Mouse (Mus musculus) hindbrain, postnatal 0 days (tissue): ENCODE results near the gene Slc5a1. TPM values are rescaled to one million over a fixed set of nuclear protein-coding genes. Genes with fewer than 3 reads are reported as not detected.

Experiments used
- ATAC-seq: fragments of 200-750 bp; cut with Nextera tagmentation; 2 replicates; pipeline ENCODE4 v1.8.0; 2017; ENCODE audit warnings: mild to moderate bottlenecking, moderate TSS enrichment, moderate library complexity
- DNase-seq: peaks from one replicate; pipeline ENCODE4 v3.0.0-alpha.2; 2015; ENCODE audit warnings: low spot score
- H3K27ac ChIP-seq: fragments of 300-500 bp; sonication (generic); 2 replicates; pipeline ENCODE4 v1.5.1; 2014; ENCODE audit warnings: mild to moderate bottlenecking
- H3K27me3 ChIP-seq: fragments of 300-500 bp; sonication (generic); 2 replicates; pipeline ENCODE4 v1.6.1; 2014; ENCODE audit warnings: low read length, mixed read lengths; ENCODE audit not compliant: insufficient read depth
- H3K36me3 ChIP-seq: fragments of 300-500 bp; sonication (generic); 2 replicates; pipeline ENCODE4 v1.6.1; 2014; ENCODE audit warnings: low read length, mixed read lengths; ENCODE audit not compliant: insufficient read depth
- H3K4me1 ChIP-seq: fragments of 300-500 bp; sonication (generic); 2 replicates; pipeline ENCODE4 v1.6.1; 2014; ENCODE audit warnings: antibody characterized with exemption, low read length, mixed read lengths; ENCODE audit not compliant: insufficient read depth
- H3K4me2 ChIP-seq: fragments of 300-500 bp; sonication (generic); 2 replicates; pipeline ENCODE4 v1.6.1; 2014; ENCODE audit warnings: low read depth, mild to moderate bottlenecking, low read length, moderate library complexity, mixed read lengths
- H3K4me3 ChIP-seq: fragments of 300-500 bp; sonication (generic); 2 replicates; pipeline ENCODE4 v1.5.1; 2014; ENCODE audit warnings: low read length
- H3K9ac ChIP-seq: fragments of 300-500 bp; sonication (generic); replicated peaks from 2 replicates; pipeline ENCODE4 v1.6.1; 2014; ENCODE audit warnings: mild to moderate bottlenecking, low read length, moderate library complexity, mixed read lengths
- H3K9me3 ChIP-seq: fragments of 300-500 bp; sonication (generic); 2 replicates; pipeline ENCODE4 v1.6.1; 2016; ENCODE audit warnings: low read length, mixed read lengths
- CTCF ChIP-seq: IDR thresholded peaks from 2 replicates; pipeline ENCODE4 v1.5.1; 2016; ENCODE audit warnings: antibody characterized with exemption, control low read depth, low read depth
- WGBS: fragments of 180-500 bp; shearing (Covaris S2); extraction: QIAGEN DNeasy Blood & Tissue Kit; methylation state at CpG from one replicate; pipeline ENCODE4 v1.1.7; 2014; 5-methylcytosine and 5-hydroxymethylcytosine counted together
- polyA plus RNA-seq: library from polyadenylated mRNA; unstranded; fragments of >200 nt; fragmentation: Nextera tagmentation; extraction: Ambion mirVana; gene quantifications from 2 replicates; pipeline ENCODE4 v1.2.1, GENCODE M21; 2015
- total RNA-seq: library from RNA; depleted of rRNA; stranded (reverse); fragments of >200 nt; gene quantifications from 2 replicates; pipeline ENCODE4 v1.2.3, GENCODE M21; 2014

Gene Slc5a1
- total and polyA plus RNA-seq, 2 experiments from 2014 or later, result 0.61 to 1.2 TPM

GRCm38 (mm10) chr5:33147691-33148090 is 43.7 kb downstream of the Slc5a1 start:
- TF ChIP-seq CTCF, result no peak
- H3K27ac ChIP-seq, result no peak overlapping the region
- no peaks in the 10 kb centered on the region for H3K4me1 ChIP-seq
- H3K9ac ChIP-seq, result no peak overlapping the region
- H3K27me3 ChIP-seq, result no peaks in the 10 kb centered on the region
- no peaks in the 10 kb centered on the region for H3K36me3 ChIP-seq
- H3K9me3 ChIP-seq, result no peaks in the 10 kb centered on the region
- ATAC-seq (0 out of 2 replicates have a peak, but pooled peaks have one; percentile 21), DNase-seq (peak; percentile 15)
- H3K4me2 ChIP-seq, result no peak overlapping the region
- H3K4me3 ChIP-seq, result no peak overlapping the region
- 46% methylated on average over 6 of the region's 6 CpGs for WGBS

GRCm38 (mm10) chr5:33193567-33193966 is 89.5 kb downstream of the Slc5a1 start:
- H3K4me2 ChIP-seq, result no peak overlapping the region
- no peak for TF ChIP-seq CTCF
- no peaks in the 10 kb centered on the region for H3K9me3 ChIP-seq
- H3K27me3 ChIP-seq, result no peaks in the 10 kb centered on the region
- no peak overlapping the region for H3K4me3 ChIP-seq
- H3K4me1 ChIP-seq, result no peaks in the 10 kb centered on the region
- no peak overlapping the region for H3K27ac ChIP-seq
- WGBS, result 58% methylated on average over 7 of the region's 7 CpGs
- ATAC-seq (no peak), DNase-seq (no peak)
- no peaks in the 10 kb centered on the region for H3K36me3 ChIP-seq
- no peak overlapping the region for H3K9ac ChIP-seq

- Histone ChIP-seq H3K36me3 (no peaks in the 10 kb centered on the region), H3K4me1 (no peaks in the 10 kb centered on the region), H3K9ac (no peak overlapping the region), H3K4me2 (no peak overlapping the region), H3K9me3 (no peaks in the 10 kb centered on the region), H3K27ac (no peak overlapping the region), H3K4me3 (no peak overlapping the region), H3K27me3 (no peaks in the 10 kb centered on the region)
- no peak for TF ChIP-seq CTCF
- DNase-seq, result no peak
- no peak for ATAC-seq
- 64% methylated on average over 9 of the region's 9 CpGs for WGBS
Measured at GRCm38 (mm10) chr5:33195246-33195852, 91.3 kb downstream of the Slc5a1 start.

DNA sequence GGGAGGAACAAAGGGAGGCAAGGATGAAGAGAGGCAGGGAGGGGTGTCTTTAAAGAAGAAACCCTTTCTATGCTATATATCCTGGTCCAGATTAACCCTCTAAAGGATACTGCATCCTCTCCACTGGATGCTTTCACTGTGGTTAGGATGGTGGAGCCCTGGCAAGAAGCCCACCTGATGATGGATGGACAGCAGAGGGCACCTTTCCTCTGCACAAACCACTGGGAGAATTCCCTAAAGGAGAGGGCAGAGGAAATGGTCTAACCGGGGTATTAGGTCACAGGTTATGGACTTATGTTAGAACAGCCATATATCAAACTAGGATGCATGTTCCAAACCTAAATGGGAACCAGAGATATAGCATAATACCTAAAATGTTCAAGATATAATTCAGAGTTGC is 96.1 kb downstream of the Slc5a1 start:
- Histone ChIP-seq H3K4me3 (no peak overlapping the region), H3K36me3 (no peaks in the 10 kb centered on the region), H3K9me3 (no peaks in the 10 kb centered on the region), H3K27me3 (no peaks in the 10 kb centered on the region), H3K4me2 (no peak overlapping the region), H3K9ac (no peak overlapping the region), H3K4me1 (no peaks in the 10 kb centered on the region), H3K27ac (no peak overlapping the region)
- WGBS, result 44% methylated on average over 1 of the region's 1 CpGs
- ATAC-seq (no peak), DNase-seq (no peak)
- TF ChIP-seq CTCF, result no peak

DNA sequence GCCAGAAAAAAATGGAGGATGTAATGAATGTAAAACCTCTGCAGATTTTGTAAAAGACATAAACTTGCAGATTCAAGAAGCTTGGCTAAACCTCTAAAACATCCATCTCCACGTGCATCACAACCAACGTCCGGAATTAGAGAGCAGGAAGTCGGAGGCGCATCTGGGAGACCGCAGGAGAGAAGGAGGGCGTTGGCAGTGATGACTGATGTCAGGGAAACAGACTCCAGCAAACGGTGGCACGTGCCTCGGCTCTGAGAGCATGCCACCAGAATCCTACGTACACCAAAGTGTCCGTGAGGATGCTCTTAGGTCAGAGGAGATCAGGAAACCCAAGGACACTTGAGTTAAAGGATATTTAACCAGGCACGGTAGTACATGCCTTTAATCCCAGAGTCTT is 97.7 kb downstream of the Slc5a1 start:
- no peaks in the 10 kb centered on the region for H3K27me3 ChIP-seq
- ATAC-seq, result no peak
- H3K27ac ChIP-seq, result no peak overlapping the region
- 55% methylated on average over 13 of the region's 13 CpGs for WGBS
- no peak for DNase-seq
- no peaks in the 10 kb centered on the region for H3K9me3 ChIP-seq
- no peaks in the 10 kb centered on the region for H3K36me3 ChIP-seq
- no peak for TF ChIP-seq CTCF
- H3K9ac ChIP-seq, result no peak overlapping the region
- H3K4me1 ChIP-seq, result no peaks in the 10 kb centered on the region
- H3K4me2 ChIP-seq, result no peak overlapping the region
- H3K4me3 ChIP-seq, result no peak overlapping the region

- DNase-seq, result no peak
- 86% methylated on average over 13 of the region's 13 CpGs for WGBS
- no peak for TF ChIP-seq CTCF
- no peak for ATAC-seq
- Histone ChIP-seq H3K9me3 (no peaks in the 10 kb centered on the region), H3K4me2 (no peak overlapping the region), H3K9ac (no peak overlapping the region), H3K27me3 (no peaks in the 10 kb centered on the region), H3K4me3 (no peak overlapping the region), H3K4me1 (no peaks in the 10 kb centered on the region), H3K36me3 (no peaks in the 10 kb centered on the region), H3K27ac (no peak overlapping the region)
Measured at GRCm38 (mm10) chr5:33202516-33203170, 98.6 kb downstream of the Slc5a1 start.

DNA sequence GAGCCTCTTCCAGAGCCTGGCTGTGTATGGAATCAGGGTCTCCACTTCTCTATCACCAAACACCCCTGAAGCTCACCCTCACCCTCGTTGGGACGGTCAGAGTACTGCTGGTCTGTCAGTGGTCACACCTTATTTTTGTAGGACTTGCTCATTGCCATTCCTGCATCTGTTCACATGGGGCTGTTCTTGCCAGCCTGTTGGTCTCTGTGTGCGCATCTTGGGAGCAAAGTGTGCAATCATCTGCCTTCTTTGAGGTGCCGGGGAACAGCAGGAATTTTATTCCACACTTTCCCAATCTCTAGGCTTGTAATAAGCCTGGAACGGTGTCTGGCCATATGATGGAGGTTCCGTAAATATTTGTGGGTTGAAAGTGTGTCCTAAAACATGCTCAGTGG is 99.1 kb downstream of the Slc5a1 start:
- Histone ChIP-seq H3K36me3 (no peaks in the 10 kb centered on the region), H3K27ac (no peak overlapping the region), H3K9ac (no peak overlapping the region), H3K27me3 (no peaks in the 10 kb centered on the region), H3K4me2 (no peak overlapping the region), H3K9me3 (no peaks in the 10 kb centered on the region), H3K4me3 (no peak overlapping the region), H3K4me1 (no peaks in the 10 kb centered on the region)
- WGBS, result 78% methylated on average over 6 of the region's 6 CpGs
- ATAC-seq (no peak), DNase-seq (no peak)
- TF ChIP-seq CTCF, result no peak
